Mouse (Mus musculus) gastrocnemius, postnatal 14 days (tissue): ENCODE data around the gene Pde2a. TPM values are rescaled to one million over a fixed set of nuclear protein-coding genes. Genes with fewer than 3 reads are reported as not detected.

Experiments used
- DNase-seq: peaks from one replicate; pipeline ENCODE4 v3.0.0; 2021; ENCODE audit warnings: mixed read lengths
- intact Hi-C: fragments of 180-260 bp; cut with DNase I; formaldehyde crosslinking; loops from one replicate; pipeline ENCODE4 v1.15.1; 2025; ENCODE audit warnings: low total_unique reads
- total RNA-seq, 2 experiments: library from RNA; stranded (reverse); gene quantifications; 2 replicates each; pipeline ENCODE4 v1.2.3; 2021

Pde2a gene
- total RNA-seq, 2 experiments from 2014 or later: 35.1 to 37.3 TPM

DNA sequence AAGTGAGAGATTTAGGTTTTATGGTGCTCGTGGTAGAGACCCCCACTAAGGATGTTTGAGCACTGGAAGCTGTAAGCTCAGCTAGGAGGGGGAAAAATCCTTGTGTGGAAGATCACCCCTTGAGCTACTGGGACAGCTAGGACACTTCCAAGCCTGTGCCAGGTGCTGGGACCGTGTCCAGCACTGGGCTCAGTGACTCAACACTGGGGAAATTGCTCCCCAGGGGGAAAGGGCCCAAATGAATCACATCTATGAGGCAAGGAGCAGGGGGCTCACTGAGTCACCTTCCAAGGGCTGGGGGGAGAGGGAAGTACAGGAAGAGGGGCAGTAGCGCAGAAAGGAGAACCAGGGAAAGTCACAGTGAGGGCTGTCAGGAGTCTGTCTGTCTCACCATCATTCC lies 28.4 kb downstream of the Pde2a start:
- intact Hi-C loops: loop anchor here (2.0 kb wide), 1 partner anchor 53 kb away; no protein-coding TSS in a partner anchor
- DNase-seq: no peak

DNA sequence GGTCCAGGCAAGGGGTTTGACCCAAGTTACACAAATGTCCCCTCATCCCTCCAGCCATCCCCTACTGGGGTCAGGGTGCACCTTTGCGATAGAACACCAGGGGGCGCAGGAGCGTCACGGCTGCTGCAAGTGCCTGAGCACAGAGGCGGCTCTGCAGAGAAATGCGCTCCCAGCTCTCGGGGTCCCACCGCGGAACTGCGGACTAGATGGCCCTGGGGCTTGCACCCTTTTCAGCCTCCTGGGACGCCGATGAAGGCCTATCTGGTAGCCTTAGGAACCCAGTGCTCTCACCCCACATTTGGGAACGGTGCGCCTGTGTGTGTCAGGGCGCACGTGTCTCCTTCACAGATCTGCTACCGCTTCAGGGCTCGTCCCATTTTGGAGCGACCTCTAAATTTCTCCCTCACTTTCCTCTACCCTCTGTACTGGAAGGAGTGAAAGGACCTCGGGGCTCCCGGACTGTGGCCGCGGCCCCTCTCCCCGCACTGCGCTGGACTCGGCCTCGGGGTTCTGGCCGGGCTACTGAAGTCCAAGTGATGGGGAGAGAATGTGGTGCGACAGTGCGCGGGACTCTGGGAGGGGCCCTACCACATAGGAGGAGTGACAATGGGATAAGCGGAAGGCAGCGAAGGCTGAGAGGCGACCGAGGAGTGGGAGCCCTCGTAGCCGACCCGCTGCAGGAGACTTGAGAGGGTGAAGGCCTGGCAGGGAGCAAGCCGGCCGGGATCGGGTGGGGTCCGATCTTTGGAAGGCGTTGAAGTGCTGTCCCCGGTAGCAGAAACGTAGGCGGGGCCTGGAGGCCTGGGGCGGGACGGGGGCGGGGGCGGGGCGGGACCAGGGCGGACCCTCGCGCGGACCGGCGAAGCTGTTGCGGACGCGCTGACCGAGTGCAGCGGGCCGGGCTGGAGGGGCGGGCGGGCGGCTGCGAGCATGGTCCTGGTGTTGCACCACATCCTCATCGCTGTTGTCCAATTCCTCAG lies 29.2 kb downstream of the Pde2a start:
- intact Hi-C loops: loop anchor here (2.0 kb wide), 1 partner anchor 52 kb away; no protein-coding TSS in a partner anchor

DNA sequence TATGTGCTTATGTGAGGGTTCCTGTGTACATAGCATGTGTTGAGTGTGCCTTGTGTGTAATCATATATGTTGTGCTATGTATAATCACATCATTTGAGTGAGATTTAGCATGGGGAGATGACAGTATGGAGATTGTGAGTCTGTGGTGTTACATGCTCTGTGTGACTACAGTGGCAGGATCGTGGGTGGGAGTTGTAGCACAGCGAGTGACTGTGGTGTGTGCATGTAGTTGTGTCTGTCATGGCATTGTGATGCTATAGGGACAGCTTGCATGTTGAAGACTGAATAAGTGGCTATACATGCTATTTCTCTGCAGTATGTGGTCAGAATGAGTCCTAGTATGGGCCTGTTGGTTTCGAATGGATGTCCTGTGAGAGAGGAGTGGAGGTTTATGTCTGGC lies 31.2 kb downstream of the Pde2a start:
- intact Hi-C loops: no loop called here
- DNase-seq: no peak

More for the DNA sequence above, 29.2 kb downstream of the Pde2a start:
- DNase-seq: peak; percentile 87

DNA sequence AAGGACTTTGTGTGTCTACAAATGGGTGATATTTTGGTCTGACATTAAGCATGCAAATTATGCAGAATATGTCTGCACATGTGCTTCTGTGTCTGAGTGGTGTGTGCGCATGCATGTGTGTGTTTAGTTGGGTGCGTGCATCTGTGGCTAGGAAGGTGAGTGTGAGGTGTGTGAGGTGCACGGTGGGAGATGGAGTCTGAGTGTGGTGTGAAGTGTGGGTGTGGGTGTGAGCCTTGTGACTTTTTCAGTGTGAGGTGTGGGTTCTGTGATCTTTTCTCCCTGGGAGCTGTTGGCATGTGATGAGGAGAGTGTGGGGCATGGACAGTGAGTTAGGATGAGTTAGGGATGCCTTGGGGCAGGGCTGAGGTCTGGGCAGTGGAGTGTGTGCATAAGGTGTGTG lies 31.8 kb downstream of the Pde2a start:
- no peak for DNase-seq
- intact Hi-C loops: no loop called here

DNA sequence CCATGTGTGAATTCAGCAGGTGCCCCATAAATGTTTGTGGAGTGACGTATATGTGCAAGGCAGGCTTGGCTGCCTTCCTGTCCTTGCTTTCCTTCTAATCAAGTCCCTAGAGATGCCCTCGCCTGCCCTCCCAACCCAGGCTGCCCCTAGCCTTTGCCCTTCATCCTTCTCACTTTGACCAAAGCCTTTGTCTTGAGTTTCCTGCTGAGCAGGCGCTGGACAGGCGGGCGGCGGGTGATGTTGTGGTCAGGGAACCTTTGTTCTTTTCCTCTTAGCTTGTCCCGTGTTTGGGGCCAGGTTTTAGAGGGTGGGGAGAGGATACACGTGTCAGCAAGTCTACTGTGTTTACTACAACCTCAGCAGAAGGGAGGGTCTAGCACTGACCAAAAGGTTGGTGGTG lies 32.2 kb downstream of the Pde2a start:
- no peak for DNase-seq
- intact Hi-C loops: no loop called here

DNA sequence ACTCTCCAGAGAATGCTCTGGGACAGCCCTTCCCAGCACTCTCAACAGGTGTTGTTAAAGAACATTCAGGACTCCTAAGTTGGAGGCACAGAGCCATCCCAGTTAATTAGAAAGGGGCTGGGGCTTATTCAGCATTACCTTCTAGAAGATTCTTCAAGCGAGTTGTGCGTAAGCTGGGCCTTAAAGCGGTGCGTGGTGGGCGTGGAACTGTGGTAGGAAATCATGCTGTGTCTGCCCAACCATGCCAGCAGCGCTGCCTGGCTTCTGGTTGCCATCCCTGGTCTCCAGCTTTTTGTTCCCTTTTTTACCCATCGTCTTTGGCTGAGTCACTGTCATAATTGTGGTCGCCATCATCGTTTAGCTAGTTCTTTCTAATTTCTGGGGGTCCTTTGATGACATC lies 33.0 kb downstream of the Pde2a start:
- no peak for DNase-seq
- intact Hi-C loops: no loop called here

DNA sequence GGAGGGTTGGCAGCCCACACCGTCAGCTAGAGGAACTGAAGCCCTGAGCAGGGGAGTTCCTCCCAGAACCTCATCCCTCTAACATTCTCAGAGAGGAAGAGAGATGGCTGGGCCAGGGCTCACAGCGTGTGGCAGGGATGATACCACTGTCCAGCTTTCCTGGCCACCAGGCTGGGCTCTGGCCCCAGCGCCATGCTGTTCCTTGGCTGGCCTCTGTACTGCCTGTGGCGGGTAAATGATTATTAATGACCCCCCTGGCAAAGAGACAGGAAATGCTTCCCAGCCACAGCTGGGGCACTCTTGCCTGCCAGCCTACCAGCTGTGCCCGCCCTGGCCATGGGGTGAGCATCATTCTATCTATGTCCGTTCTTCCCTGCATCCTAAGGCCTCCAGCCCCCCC lies 33.6 kb downstream of the Pde2a start:
- no peak for DNase-seq

DNA sequence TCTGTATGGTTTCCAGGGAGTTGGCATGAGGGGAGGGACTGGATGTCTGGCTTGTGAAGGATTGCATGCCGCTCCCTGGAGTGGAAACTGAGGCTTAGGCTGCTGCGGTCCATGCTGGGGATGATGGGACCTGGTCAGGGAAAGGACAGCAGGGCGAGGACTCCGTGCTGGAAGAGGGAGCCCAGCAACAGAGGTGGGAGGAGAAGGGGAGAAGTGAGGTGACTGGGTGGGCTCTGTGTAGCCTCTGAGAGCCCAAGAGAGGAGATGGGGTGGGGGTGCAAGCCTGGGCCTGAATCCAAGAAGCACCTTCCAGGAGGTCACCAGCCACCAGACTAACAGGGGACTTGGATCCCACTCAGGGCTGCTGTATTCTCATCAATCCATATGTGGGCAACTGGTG lies 34.8 kb downstream of the Pde2a start:
- DNase-seq: no peak
- intact Hi-C loops: no loop called here

More for the DNA sequence above, 33.6 kb downstream of the Pde2a start:
- intact Hi-C loops: no loop called here

DNA sequence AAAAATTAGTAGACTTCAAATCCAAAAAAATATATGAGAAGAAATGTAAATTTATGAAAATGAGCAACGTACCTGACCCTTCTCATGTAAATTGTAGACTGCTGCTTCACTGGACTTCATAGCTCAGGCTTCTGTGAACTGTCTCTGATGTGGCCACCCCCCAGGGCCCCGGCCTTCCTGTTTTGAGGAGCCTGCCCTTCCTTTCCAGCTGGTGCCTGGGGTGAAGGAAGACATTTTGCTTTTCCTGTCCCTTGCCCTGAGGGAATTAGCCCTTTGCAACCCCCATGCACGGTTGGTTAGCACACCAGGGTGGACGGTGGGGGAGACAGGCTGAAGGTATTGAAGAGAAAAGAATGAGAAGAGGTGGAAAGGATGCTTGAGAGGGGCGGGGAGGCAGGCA lies 35.3 kb downstream of the Pde2a start:
- intact Hi-C loops: no loop called here
- no peak for DNase-seq

DNA sequence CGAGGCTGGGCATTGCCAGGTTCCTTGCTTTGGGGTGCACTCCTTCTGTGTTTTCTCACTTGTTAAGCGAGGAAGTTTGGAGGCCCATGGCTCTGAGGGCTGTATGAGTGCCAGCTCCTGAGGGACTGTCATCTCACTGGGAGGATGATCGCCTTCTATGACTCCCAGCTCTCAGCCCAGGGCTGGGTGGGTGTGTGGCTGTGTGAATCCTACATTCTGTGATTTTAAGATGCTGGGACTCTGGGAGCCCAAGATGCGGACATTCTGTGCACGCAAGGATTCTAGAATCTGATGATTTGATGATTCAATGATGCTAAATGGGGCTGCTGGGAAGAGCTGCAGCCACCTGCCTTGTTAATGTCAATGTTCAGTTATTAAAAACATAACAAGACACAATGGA lies 35.8 kb downstream of the Pde2a start:
- DNase-seq: no peak
- intact Hi-C loops: no loop called here

DNA sequence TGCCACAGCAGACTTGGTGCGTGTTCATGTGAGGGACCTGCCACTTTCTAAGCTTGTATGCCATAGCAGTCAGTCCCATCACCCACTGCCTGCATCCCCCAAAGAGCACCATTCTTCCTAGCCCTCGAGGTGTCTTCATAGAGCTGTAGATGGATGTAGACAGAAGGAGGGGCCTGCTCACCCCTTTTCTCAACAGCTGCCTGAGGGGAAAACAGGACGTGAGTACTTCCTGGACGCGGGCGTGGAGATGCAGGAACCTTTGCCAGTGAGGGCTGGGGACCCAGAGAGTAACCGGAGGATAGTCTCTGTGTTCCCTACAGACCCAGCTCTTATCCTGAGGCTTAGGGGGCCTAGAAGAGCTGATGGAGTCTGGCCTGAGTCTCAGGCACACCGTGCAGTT lies 36.3 kb downstream of the Pde2a start:
- no peak for DNase-seq
- intact Hi-C loops: no loop called here

DNA sequence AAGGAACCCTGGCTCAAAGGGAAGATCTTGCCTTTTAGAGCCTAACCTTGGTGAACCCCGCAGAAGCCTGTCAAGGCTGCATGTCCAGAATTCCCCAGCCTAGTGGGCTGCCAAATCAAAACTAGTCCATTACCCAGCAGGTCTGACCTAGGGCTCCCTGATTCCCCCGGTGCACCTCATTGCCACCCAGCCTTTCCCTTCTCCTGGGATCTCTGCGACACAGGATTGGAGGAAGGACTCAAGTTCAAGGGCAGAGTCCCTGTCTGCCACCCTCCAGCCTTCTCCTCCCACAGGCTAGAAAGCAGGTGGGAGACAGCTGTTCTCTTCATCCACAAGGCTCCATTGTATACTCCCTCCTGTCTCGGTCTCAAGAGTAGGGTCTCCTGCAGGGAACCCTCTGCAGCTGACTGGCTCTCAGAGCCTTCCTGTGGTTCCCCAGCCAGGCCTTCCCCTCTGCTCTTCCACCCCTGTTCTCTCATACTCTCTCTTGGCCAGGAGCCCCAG lies 36.8 kb downstream of the Pde2a start:
- DNase-seq: no peak
- intact Hi-C loops: no loop called here

DNA sequence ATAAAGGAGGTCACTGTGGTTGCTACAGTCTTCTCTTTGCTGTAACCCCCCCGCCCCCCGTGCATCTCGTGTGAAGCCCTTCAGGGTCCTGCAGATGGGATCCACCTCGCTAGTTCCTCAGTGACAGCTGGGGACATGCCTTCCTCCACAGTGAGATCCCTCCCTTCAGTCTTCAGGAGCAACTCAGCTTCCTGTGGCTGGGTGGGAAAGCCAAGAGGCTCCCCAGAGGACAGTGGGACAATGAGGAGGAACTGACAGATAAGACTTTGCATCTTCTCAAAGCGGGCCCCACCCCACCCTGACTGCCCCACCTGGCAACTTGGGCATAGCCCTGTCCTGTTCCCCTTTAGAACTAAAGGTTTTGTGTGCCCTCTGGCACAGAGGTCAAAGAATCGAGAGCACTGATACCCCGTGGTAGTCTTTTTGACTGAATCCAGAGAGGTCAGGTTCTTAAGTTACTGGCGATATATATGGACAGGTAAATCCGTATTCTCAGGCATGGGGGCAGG lies 37.9 kb downstream of the Pde2a start:
- intact Hi-C loops: no loop called here
- no peak for DNase-seq

DNA sequence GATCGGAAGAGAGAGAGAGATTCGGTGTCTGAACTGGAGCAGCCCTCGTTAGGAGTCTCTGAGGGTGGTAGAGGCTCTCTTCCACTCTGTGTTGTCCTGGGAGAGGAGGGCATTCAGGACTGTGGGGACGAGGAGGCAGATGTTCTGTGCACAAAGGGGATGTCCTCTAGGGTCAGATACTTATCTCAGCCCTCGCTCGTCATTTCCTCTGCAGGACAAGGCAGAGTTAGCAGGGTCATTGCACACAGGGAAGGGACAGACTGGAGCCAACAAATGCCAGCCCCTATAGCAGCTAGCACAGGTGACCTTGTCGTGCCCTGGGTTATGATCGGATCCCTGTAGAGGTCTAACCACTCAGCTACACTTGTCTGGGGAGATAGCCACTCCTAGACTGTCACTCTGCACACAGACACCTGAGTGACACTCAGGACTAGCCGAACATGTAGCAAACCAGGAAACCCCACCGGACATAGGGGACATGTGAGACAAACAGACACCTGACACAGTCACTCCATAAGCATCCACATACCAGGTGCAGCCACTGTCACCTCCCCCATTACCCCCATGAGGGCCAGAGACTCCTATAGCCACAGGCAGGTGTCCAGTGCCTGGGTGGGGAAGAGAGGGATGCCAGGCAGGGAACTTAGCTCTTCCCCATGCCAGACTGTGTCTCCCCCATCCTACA lies 38.6 kb downstream of the Pde2a start:
- intact Hi-C loops: no loop called here
- no peak for DNase-seq

DNA sequence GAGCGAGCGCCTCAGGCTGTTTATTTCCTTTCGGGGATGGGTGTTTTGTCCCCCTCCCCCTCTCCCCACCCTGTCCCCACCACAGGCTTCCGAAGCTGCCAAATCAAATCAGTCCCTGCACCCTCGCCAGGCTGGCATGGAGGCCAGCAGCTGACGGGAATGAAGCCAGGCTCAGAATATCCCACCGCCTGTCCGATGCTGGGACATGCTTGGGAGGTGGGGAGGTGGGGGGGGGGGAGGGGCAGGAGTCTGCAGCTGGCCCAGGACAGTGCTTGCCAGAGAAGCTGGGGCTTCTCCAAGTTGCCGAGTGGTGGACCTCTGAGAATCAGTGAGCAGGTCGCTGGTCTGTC lies 39.1 kb downstream of the Pde2a start:
- peak; percentile 78 for DNase-seq
- intact Hi-C loops: no loop called here

DNA sequence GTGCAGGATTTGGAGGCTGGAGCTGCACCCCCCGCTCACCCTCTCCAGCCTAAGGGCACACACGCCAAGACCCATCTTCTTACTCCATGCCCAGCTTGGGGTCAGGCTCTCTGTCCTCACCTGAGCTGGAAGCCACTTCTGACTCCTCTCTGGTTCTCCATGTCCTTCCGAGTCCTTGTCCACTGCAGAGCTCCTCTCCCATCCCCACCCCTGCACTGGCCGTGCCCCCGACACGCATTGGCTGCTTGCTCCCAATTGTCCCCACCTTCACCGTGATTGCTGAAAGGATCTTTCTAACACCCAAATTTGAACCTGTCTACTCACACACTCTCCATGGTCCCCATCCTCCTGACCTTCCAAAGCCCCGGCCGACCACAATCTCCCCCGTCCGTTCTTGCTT lies 40.1 kb downstream of the Pde2a start:
- intact Hi-C loops: no loop called here
- DNase-seq: no peak

DNA sequence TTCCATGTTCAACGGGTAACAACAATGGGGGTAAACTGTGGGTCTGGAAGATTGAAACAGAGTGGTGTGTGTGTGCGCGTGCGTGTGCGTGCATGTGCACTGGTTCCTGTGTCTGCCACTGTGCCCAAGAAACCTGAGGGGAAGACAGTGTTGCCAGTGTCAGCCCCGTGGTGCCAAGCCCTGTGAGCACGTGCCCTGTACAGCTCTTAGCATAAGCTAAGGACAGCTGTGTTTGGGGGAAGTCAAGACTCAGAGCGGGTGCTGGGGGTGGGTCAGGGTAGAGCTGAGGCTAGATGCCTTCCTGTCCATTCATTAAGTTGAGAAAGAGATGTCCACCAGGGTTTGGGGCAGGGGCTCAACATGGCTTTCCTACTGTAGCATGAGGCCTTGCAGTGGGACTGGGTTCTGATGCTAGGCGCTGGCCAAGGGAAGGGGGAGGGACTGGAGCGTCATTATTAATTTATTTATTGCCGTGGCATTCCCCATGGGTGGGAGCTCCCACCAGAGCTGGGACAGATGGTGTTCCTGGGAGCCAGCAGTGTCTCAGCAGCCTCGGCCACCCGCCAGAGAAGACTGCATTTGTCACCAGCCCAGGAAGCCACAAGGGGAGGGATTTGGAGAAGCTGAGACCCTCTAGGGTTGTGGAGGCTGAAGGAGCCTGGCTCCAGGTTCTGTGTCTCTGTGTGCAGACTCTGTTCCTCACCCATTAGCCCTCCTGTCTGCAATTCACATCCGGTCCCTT lies 41.0 kb downstream of the Pde2a start:
- intact Hi-C loops: no loop called here
- DNase-seq: peak; percentile 60

DNA sequence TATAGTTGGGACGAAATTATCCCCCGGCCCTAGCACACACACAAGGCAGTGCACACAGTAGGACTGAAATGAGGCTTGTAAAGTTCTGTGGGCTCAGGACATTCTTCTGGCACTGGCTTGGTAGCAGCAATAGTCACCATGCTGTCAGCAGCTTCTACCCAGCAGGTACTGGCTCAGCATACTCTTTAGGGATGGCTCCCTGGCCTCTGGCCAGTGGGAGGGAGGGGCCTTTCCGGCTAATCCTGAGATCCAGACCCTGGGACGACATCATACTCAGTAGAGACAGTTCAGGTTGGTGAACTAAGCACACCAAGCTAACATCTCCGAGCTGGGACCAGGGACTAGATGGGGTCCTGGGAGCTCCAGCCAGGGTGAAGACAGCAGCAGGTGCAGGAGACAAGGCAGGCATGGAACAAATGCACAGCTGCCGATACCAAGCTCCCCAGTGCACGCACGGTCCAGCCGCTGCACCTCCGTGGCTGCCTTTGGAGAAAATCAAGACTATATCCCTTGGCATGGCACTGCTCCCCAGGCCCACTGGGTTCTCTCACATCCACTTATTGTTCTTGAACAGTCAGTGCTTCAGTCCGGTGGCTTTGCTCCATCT lies 42.3 kb downstream of the Pde2a start:
- intact Hi-C loops: no loop called here
- no peak for DNase-seq

DNA sequence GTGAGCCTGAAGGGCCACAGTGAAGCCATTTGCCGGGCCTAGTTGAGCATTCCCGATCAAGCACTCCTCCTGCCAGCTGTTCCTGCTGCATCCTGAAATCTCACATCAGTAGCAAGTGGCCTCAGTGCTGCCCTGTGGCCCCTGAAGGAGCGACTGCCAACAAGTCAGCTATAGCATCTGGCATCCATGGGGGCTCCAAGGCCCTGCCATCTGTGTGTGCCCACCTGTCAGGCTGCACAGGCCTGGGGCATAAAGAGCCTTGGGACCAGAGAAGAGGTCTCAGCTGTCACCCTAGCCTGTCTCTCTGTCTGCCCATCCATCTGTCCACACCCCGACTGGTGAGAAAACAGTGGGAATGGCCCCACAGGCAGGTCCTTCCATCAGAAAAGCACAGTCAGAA lies 43.4 kb downstream of the Pde2a start:
- intact Hi-C loops: no loop called here
- no peak for DNase-seq
